Mouse (Mus musculus): ENCODE data around the gene Rbm33. TPM values are rescaled to one million over a fixed set of nuclear protein-coding genes. Genes with fewer than 3 reads are reported as not detected.

Rbm33 gene
- polyA plus RNA-seq, 1 experiment from 2014 or later = 39.6 TPM

DNA sequence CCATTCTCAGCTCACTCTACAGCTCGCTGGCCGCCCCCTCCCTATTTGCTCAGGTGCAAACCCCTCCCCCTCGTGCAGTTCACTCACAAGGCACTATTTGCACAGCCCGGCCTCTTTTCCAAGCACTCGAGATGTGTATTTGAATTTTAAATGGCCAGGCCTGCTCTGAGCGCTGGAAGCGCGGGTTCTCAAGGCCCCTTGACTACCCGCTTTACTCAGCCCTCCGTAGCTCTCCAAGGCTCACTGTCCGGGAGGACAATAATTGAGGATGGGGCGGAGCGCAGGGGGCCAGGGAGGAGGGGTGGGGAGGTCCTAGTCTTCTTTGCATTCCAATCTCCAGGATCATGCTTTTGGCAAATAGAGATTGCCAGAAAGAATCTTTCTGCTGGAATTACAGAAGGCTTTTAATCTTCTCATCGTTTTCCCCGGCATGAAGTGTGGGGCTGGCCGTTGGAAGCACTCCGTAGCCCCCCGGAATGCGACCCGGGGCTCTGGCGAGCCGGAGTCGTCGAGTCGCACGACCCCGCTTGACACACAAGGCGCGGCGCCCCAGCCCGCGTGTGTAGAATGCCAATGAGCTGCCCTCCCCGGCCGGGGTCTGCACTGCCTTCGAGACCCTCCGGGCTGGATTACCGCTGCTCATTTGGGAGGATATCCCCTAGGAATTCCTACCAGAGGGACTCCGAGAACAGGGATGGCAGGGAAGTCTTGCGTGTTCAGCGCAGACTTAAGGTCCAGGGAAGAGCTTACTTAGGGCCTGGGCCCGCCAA, 142.7 kb downstream of the Rbm33 start:
- peaks cover 69% of the 10 kb centered on the region for H3K27me3 ChIP-seq
- no peak for TF ChIP-seq CTCF (IDR thresholded peaks at IDR 0.05)
- CTCF ChIA-PET = no interaction called here
- DNase-seq (ENCODE audit: low read depth, low spot score) (no peak), ATAC-seq (no peak)
- in situ Hi-C loops (cut with MboI; ENCODE audit: low pct_unique_long_range_greater_than_20kb) = no loop called here
- POLR2A ChIA-PET = no interaction called here

DNA sequence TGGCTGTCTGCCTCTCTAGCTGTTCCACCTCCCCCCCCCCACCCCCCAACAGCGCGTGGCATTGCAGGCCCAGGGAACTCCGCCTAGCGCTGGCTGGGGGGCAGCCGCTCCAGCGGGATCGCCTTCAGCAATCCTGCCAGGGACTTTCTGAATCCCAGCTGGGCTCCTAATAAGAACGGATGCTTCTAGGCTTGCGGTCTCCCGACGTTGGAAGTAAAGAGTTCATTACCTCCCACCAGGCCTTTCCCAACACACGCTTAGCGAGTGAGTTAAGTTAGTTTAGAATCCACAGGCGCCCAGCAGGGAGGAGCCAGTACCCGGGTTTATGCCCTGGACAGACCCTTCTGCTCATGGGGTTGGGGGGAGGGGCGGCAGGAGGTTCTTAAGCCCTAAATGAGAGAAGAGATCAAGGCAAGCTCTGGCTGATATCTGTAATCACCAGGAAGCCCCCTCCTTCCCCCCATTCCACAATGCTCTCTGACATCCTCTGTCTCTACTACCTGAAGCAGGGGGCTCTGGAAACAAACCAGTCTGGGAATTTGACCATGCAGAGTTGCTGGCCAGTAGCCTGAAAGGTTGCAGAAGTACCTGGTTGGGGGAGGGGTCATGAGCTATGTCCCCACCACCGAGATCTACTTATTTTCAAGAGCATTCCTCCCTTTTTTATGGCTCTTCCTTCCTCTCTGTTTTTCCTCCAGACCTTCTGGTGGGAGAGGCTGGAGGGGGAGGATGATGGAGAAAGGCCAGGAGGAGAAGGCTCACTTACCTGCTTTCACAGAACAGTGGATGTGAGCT, 143.8 kb downstream of the Rbm33 start:
- POLR2A ChIA-PET = no interaction called here
- TF ChIP-seq CTCF (IDR thresholded peaks at IDR 0.05) = no peak
- no peak for DNase-seq (ENCODE audit: low read depth, low spot score)
- ATAC-seq = no peak
- in situ Hi-C loops (cut with MboI; ENCODE audit: low pct_unique_long_range_greater_than_20kb) = no loop called here
- H3K27me3 ChIP-seq = peaks cover 73% of the 10 kb centered on the region
- CTCF ChIA-PET = interaction anchor here (1.4 kb wide), 1 partner anchor 10 kb away, joined by 4 read pairs; no protein-coding TSS in a partner anchor

DNA sequence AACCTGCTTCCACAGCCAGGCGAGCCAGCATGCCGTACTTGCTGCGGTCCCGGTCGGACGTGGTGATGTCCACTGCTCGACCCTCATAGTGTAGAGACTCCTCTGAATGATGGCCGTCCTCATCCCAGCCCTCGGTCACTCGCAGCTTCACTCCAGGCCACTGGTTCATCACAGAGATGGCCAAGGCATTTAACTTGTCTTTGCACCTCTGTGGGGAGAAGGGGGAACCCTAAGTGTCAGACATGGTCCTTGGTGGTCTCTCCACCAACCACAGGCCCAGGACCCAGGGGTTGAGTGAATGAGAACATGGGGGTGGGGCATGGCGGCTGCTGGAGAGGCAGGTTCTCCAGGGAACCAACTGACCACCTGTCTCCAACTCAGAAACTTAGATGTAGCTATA, 144.5 kb downstream of the Rbm33 start:
- ATAC-seq (no peak), DNase-seq (ENCODE audit: low read depth, low spot score) (no peak)
- peaks cover 73% of the 10 kb centered on the region for H3K27me3 ChIP-seq
- in situ Hi-C loops (cut with MboI; ENCODE audit: low pct_unique_long_range_greater_than_20kb) = no loop called here
- no peak for TF ChIP-seq CTCF (IDR thresholded peaks at IDR 0.05)
- ChIA-PET POLR2A (no interaction called here), CTCF (interaction anchor here (1.4 kb wide), 1 partner anchor 10 kb away, joined by 4 read pairs; no protein-coding TSS in a partner anchor)

DNA sequence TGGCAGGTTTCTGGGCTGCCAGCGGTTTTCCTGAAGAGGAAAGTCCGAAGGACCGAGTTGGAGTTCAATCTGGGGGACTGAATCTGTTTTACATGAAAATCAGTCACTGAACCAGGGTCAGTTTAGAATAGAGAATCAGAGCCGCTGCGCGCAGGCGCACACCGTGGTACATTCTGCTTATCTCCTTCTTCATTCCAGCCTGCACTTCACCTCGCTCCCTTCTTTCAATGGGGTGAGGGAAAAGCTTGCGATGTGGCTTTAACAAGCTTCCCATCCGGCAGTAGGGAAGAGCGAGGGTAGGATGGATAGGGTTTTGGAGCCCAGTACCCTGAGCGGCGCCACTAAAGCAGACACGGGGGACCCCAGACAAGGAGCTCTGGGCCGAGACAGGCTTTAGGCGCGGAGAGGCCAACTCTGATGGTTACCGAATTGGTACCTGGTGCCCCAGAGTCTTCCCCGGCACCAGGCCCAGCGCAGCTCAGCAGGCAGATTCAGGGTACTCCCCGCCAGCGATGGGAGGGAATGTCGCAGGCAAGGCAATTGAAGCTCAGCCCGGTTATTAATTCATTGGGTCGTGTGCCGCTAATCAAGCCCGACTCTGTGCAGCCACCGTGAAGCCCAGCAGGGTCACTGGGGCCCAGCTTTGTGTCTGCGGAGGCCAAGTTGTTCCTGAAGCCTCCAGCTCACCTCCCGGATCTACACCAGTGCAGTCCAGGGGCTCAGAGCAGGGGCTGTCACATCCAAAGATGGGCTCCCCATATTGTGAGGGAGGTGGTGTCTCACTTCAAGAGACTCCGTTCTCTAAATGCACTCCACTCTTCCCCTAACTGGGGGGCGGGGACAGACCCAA, 146.0 kb downstream of the Rbm33 start:
- ATAC-seq (no peak), DNase-seq (ENCODE audit: low read depth, low spot score) (no peak)
- TF ChIP-seq CTCF (IDR thresholded peaks at IDR 0.05) = no peak
- in situ Hi-C loops (cut with MboI; ENCODE audit: low pct_unique_long_range_greater_than_20kb) = no loop called here
- peaks cover 68% of the 10 kb centered on the region for H3K27me3 ChIP-seq
- POLR2A ChIA-PET = no interaction called here
- CTCF ChIA-PET = no interaction called here

DNA sequence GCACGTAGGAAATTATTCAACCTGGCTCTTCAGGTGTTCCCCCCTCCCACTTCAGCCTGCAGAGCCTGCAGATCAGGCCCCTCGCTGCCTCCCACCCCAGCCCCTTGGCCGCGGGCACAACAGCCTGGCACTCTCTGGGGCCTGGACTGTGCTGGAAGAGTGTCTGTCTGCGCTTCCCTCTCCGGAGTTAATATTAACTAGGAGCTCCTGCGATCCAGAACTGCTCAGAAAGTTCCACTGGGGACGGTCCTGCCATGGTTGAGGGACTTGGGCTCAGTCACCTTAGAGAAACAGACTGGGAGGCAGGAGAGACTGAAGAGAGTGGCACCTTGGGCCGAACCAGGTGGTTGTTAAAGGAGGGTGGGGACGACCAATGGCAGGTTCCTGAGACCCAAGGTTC, 146.7 kb downstream of the Rbm33 start:
- ATAC-seq = no peak

DNA sequence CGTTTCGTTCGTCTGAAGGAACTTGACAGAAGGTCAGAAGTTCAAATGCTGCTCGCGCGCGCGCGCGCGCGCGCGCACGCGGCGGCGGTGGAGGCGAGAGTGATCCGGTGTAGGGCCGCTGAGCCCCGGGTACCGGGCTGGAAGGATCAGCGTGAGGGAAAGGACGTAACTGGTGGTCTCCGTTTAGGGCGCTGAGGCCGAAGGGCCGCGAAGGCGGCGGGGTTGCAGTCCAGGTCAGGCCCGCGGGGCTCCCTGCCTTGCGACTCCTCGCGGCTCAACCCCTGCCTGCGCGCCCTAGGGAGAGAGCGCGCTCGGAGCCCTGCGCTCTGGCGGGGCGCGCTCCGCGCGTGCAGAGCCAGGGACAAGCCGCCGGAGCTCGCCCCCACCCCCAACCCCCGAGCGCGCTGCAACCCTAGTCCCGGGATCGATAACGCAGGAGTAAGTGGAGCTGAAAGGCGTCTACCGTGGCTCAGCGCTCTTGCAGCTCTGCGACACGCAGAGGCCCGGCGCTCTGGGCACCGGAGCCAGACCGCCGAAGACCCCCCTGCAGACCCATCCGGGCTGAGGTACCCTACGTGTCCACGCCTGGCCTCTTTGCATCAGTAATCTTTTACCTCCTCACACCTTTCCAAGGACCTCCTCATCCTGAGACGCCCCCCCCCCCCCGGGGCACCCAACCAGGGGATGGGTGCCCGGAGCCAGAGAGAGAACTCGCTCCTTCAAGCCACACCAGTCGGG, 147.6 kb downstream of the Rbm33 start:
- no peak for TF ChIP-seq CTCF (IDR thresholded peaks at IDR 0.05)
- POLR2A ChIA-PET = no interaction called here
- in situ Hi-C loops (cut with MboI; ENCODE audit: low pct_unique_long_range_greater_than_20kb) = no loop called here
- CTCF ChIA-PET = no interaction called here
- no peak for ATAC-seq
- no peak for DNase-seq (ENCODE audit: low read depth, low spot score)
- H3K27me3 ChIP-seq = peaks cover 55% of the 10 kb centered on the region

More for the DNA sequence above, 146.7 kb downstream of the Rbm33 start:
- H3K27me3 ChIP-seq = peaks cover 64% of the 10 kb centered on the region
- ChIA-PET CTCF (no interaction called here), POLR2A (no interaction called here)
- TF ChIP-seq CTCF (IDR thresholded peaks at IDR 0.05) = no peak
- DNase-seq (ENCODE audit: low read depth, low spot score) = no peak
- in situ Hi-C loops (cut with MboI; ENCODE audit: low pct_unique_long_range_greater_than_20kb) = no loop called here

DNA sequence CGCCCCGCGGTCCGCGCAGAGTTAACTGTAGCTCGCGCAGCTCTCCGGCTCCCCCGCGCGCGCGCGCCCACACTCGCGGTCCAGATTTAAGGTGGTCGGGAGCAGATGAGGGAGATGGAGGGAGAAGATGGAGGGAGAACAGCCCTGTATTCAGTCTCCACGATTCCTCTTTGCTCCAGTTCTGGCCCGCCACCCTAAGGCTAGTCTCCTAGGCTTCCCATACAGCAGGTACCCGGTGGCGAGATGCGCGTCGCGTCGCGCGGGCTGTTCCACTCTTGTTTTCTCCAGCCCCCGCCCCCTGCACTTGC, 148.1 kb downstream of the Rbm33 start:
- no peak for ATAC-seq
- no peak for DNase-seq (ENCODE audit: low read depth, low spot score)
- in situ Hi-C loops (cut with MboI; ENCODE audit: low pct_unique_long_range_greater_than_20kb) = no loop called here
- ChIA-PET POLR2A (no interaction called here), CTCF (no interaction called here)
- peaks cover 50% of the 10 kb centered on the region for H3K27me3 ChIP-seq
- TF ChIP-seq CTCF (IDR thresholded peaks at IDR 0.05) = no peak

DNA sequence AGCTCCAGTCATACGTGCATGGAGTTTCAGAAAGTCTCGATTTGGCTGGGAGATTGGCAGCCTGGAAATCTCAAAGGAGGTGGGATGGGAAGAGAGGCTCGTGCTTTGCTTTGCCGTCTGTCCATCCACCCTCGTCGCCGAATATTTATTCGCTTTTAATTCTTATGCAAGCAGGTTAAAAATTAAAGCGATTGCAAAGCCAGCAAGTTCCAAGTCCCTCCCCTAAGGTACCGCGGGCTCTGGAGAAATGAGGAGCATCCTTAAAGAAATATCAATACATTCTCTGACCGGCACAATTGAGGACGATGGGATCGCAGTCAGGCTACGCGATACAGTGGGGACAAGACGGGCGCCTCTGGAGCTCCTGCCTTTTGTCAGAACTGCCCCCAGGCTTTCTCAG, 148.6 kb downstream of the Rbm33 start:
- ChIA-PET POLR2A (no interaction called here), CTCF (no interaction called here)
- no peak for DNase-seq (ENCODE audit: low read depth, low spot score)
- TF ChIP-seq CTCF (IDR thresholded peaks at IDR 0.05) = no peak
- in situ Hi-C loops (cut with MboI; ENCODE audit: low pct_unique_long_range_greater_than_20kb) = no loop called here
- peaks cover 45% of the 10 kb centered on the region for H3K27me3 ChIP-seq
- ATAC-seq = no peak

DNA sequence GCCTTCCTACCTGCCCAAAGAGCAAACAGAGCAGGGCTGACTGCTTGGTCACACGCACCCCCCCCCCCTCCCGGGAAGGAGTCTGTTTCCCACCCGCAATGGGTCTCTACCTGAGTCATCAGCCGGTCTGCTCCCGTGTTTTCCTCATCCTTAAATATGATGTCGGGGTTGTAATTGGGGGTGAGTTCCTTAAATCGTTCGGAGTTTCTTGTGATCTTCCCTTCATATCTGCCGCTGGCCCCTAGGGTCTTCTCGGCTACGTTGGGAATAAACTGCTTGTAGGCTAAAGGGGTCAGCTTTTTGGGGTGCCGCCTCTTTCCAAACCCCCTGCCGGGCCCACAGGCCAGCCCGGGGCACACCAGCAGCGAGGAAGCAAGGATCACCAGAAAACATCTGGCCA, 149.4 kb downstream of the Rbm33 start:
- POLR2A ChIA-PET = no interaction called here
- TF ChIP-seq CTCF (IDR thresholded peaks at IDR 0.05) = no peak
- CTCF ChIA-PET = no interaction called here
- in situ Hi-C loops (cut with MboI; ENCODE audit: low pct_unique_long_range_greater_than_20kb) = no loop called here
- H3K27me3 ChIP-seq = peaks cover 43% of the 10 kb centered on the region
- ATAC-seq (no peak), DNase-seq (ENCODE audit: low read depth, low spot score) (no peak)

DNA sequence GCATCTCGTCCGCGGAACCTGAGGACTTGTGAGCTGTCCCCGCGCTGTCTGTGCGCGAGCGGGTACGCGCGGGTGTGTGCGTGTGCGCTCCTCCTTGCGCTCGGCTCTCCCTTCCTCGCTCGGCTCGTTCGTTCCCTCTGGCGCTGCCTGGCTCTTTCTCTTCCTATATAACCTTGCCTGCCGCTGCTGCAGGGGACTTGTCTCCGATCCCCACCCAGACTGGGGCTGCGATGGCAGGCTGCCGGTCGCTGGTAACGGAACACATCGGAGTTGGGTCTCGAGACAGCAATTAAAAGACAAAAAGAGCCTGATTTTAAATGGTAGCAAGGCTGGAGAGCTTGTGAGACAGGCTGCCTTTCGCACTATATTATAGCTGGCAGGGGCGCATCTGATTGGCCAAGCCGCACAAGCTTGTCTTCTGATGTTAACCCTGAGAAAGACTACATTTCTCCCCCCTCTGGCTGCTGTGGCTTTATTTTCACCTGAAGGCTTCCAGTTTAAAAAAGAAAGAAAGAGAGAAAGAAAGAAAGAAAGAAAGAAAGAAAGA, 149.9 kb downstream of the Rbm33 start, which contains the start of gene Shh:
Gene Shh, minus strand, starts transcription at position 497 of the 547 bp plus-strand sequence.
- no peak for DNase-seq (ENCODE audit: low read depth, low spot score)
- in situ Hi-C loops (cut with MboI; ENCODE audit: low pct_unique_long_range_greater_than_20kb) = no loop called here
- peaks cover 38% of the 10 kb centered on the region for H3K27me3 ChIP-seq

More for the DNA sequence above, 149.9 kb downstream of the Rbm33 start, which contains the start of gene Shh:
- no peak for TF ChIP-seq CTCF (IDR thresholded peaks at IDR 0.05)
- ChIA-PET POLR2A (no interaction called here), CTCF (no interaction called here)
- no peak for ATAC-seq

Other genes with a start within 250 kb of the Rbm33 start
- 19.8 TPM for gene Insig1, start 245.8 kb upstream of the Rbm33 start, polyA plus RNA-seq (2021)
- 0.05 TPM for gene En2, start 151.4 kb upstream of the Rbm33 start, polyA plus RNA-seq (2021)
- not detected for gene Cnpy1, start 71.3 kb upstream of the Rbm33 start, polyA plus RNA-seq (2021)
- 0.01 TPM for gene Shh, start 150.1 kb downstream of the Rbm33 start, polyA plus RNA-seq (2021)